Mouse (Mus musculus) midbrain, embryonic 11.5 days (tissue): ENCODE data around the gene Pnn. TPM values are rescaled to one million over a fixed set of nuclear protein-coding genes. Genes with fewer than 3 reads are reported as not detected.

Experiments used
- ATAC-seq: fragments of 200-750 bp; cut with Nextera tagmentation; 2 replicates; pipeline ENCODE4 v1.8.0; 2017; ENCODE audit warnings: moderate TSS enrichment, moderate library complexity; ENCODE audit not compliant: low FRiP score
- DNase-seq: peaks from one replicate; pipeline ENCODE4 v3.0.0; 2015; ENCODE audit warnings: low spot score; ENCODE audit errors: missing footprints
- H3K27ac ChIP-seq: fragments of 300-500 bp; sonication (generic); 2 replicates; pipeline ENCODE4 v1.5.1; 2014; ENCODE audit warnings: low read depth, low read length
- H3K27me3 ChIP-seq: fragments of 300-500 bp; sonication (generic); 2 replicates; pipeline ENCODE4 v1.6.1; 2014; ENCODE audit warnings: mild to moderate bottlenecking, low read length, moderate library complexity, mixed read lengths; ENCODE audit not compliant: control insufficient read depth, insufficient read depth
- H3K36me3 ChIP-seq: fragments of 300-500 bp; sonication (generic); 2 replicates; pipeline ENCODE4 v1.6.1; 2014; ENCODE audit warnings: mild to moderate bottlenecking, low read length, moderate library complexity, mixed read lengths; ENCODE audit not compliant: control insufficient read depth, insufficient read depth
- H3K4me1 ChIP-seq: fragments of 300-500 bp; sonication (generic); 2 replicates; pipeline ENCODE4 v1.6.1; 2014; ENCODE audit warnings: low read length; ENCODE audit not compliant: control insufficient read depth, insufficient read depth
- H3K4me2 ChIP-seq: fragments of 300-500 bp; sonication (generic); 2 replicates; pipeline ENCODE4 v1.6.1; 2014; ENCODE audit warnings: mild to moderate bottlenecking, moderate library complexity
- H3K4me3 ChIP-seq: fragments of 300-500 bp; sonication (generic); 2 replicates; pipeline ENCODE4 v1.5.1; 2014; ENCODE audit warnings: low read depth, low read length
- H3K9ac ChIP-seq: fragments of 300-500 bp; sonication (generic); 2 replicates; pipeline ENCODE4 v1.6.1; 2014; ENCODE audit warnings: low read length
- H3K9me3 ChIP-seq: fragments of 300-500 bp; sonication (generic); 2 replicates; pipeline ENCODE4 v1.6.1; 2016; ENCODE audit warnings: low read length; ENCODE audit not compliant: control insufficient read depth
- WGBS: fragments of 180-500 bp; shearing (Covaris S2); extraction: QIAGEN DNeasy Blood & Tissue Kit; methylation state at CpG from one replicate; pipeline ENCODE4 v1.1.7; 2014; 5-methylcytosine and 5-hydroxymethylcytosine counted together
- polyA plus RNA-seq: library from polyadenylated mRNA; unstranded; fragments of >200 nt; fragmentation: Nextera tagmentation; extraction: Ambion mirVana; gene quantifications from 2 replicates; pipeline ENCODE4 v1.2.1, GENCODE M21; 2014

Pnn gene
- polyA plus RNA-seq, 1 experiment from 2014 or later = 97.3 TPM

GRCm38 (mm10) chr12:59086171-59086570 lies 19.5 kb downstream of the Pnn start:
- DNase-seq (no peak), ATAC-seq (no peak)
- no peak overlapping the region for H3K4me2 ChIP-seq
- no peak overlapping the region for H3K27ac ChIP-seq
- H3K36me3 ChIP-seq = no peaks in the 10 kb centered on the region
- WGBS = 88% methylated on average over 5 of the region's 5 CpGs
- no peaks in the 10 kb centered on the region for H3K4me1 ChIP-seq
- H3K9ac ChIP-seq = no peak overlapping the region
- no peaks in the 10 kb centered on the region for H3K27me3 ChIP-seq
- H3K9me3 ChIP-seq = no peaks in the 10 kb centered on the region
- no peak overlapping the region for H3K4me3 ChIP-seq

GRCm38 (mm10) chr12:59093543-59093942 lies 26.9 kb downstream of the Pnn start:
- Histone ChIP-seq H3K4me1 (no peaks in the 10 kb centered on the region), H3K4me2 (no peak overlapping the region), H3K27ac (no peak overlapping the region), H3K4me3 (no peak overlapping the region), H3K9me3 (no peaks in the 10 kb centered on the region), H3K9ac (no peak overlapping the region), H3K27me3 (no peaks in the 10 kb centered on the region), H3K36me3 (no peaks in the 10 kb centered on the region)
- DNase-seq (no peak), ATAC-seq (no peak)
- WGBS = 64% methylated on average over 2 of the region's 2 CpGs

GRCm38 (mm10) chr12:59095104-59096025 lies 28.7 kb downstream of the Pnn start, which contains the start of gene Mia2:
Gene Mia2, plus strand, starts transcription at chr12:59095799.
- H3K4me2 ChIP-seq = no peak within 1 kb of the TSS

GRCm38 (mm10) chr12:59104771-59105170 lies 38.1 kb downstream of the Pnn start:
- no peak for DNase-seq
- 86% methylated on average over 5 of the region's 5 CpGs for WGBS
- Histone ChIP-seq H3K27ac (no peak overlapping the region), H3K4me2 (no peak overlapping the region), H3K36me3 (no peaks in the 10 kb centered on the region), H3K9ac (no peak overlapping the region), H3K4me1 (no peaks in the 10 kb centered on the region), H3K4me3 (no peak overlapping the region), H3K9me3 (no peaks in the 10 kb centered on the region), H3K27me3 (no peaks in the 10 kb centered on the region)
- no peak for ATAC-seq

More at GRCm38 (mm10) chr12:59095104-59096025, 28.7 kb downstream of the Pnn start, which contains the start of gene Mia2:
- H3K27me3 ChIP-seq = no peaks in the 10 kb centered on the region
- no peaks in the 10 kb centered on the region for H3K9me3 ChIP-seq
- no peak for ATAC-seq
- no peak for DNase-seq
- WGBS = 85% methylated on average over 19 of the region's 19 CpGs
- no peaks in the 10 kb centered on the region for H3K4me1 ChIP-seq
- no peak within 1 kb of the TSS for H3K4me3 ChIP-seq
- no peaks in the 10 kb centered on the region for H3K36me3 ChIP-seq
- H3K27ac ChIP-seq = no peak within 1 kb of the TSS
- H3K9ac ChIP-seq = no peak within 1 kb of the TSS

- Histone ChIP-seq H3K36me3 (no peaks in the 10 kb centered on the region), H3K4me2 (no peak overlapping the region), H3K27ac (no peak overlapping the region), H3K9ac (no peak overlapping the region), H3K27me3 (no peaks in the 10 kb centered on the region), H3K9me3 (no peaks in the 10 kb centered on the region), H3K4me3 (no peak overlapping the region), H3K4me1 (no peaks in the 10 kb centered on the region)
- ATAC-seq = no peak
- WGBS = 91% methylated on average over 6 of the region's 6 CpGs
- no peak for DNase-seq
Measured at GRCm38 (mm10) chr12:59105914-59106313, 39.2 kb downstream of the Pnn start.

- H3K4me2 ChIP-seq = no peak overlapping the region
- WGBS = 90% methylated on average over 5 of the region's 5 CpGs
- no peak overlapping the region for H3K9ac ChIP-seq
- no peak overlapping the region for H3K27ac ChIP-seq
- H3K9me3 ChIP-seq = no peaks in the 10 kb centered on the region
- no peaks in the 10 kb centered on the region for H3K36me3 ChIP-seq
- H3K27me3 ChIP-seq = no peaks in the 10 kb centered on the region
- ATAC-seq = no peak
- no peaks in the 10 kb centered on the region for H3K4me1 ChIP-seq
- H3K4me3 ChIP-seq = no peak overlapping the region
- DNase-seq = no peak
Measured at GRCm38 (mm10) chr12:59106491-59106890, 39.8 kb downstream of the Pnn start.

GRCm38 (mm10) chr12:59107926-59108325 lies 41.2 kb downstream of the Pnn start:
- Histone ChIP-seq H3K27ac (no peak overlapping the region), H3K27me3 (no peaks in the 10 kb centered on the region), H3K9me3 (no peaks in the 10 kb centered on the region), H3K4me1 (no peaks in the 10 kb centered on the region), H3K36me3 (no peaks in the 10 kb centered on the region), H3K9ac (no peak overlapping the region), H3K4me3 (no peak overlapping the region), H3K4me2 (no peak overlapping the region)
- WGBS = 85% methylated on average over 4 of the region's 4 CpGs
- no peak for DNase-seq
- no peak for ATAC-seq

- WGBS = 84% methylated on average over 3 of the region's 3 CpGs
- no peak overlapping the region for H3K4me2 ChIP-seq
- H3K27me3 ChIP-seq = no peaks in the 10 kb centered on the region
- no peak overlapping the region for H3K4me3 ChIP-seq
- H3K36me3 ChIP-seq = no peaks in the 10 kb centered on the region
- DNase-seq = no peak
- H3K9me3 ChIP-seq = no peaks in the 10 kb centered on the region
- no peak for ATAC-seq
- no peaks in the 10 kb centered on the region for H3K4me1 ChIP-seq
- H3K9ac ChIP-seq = no peak overlapping the region
- no peak overlapping the region for H3K27ac ChIP-seq
Measured at GRCm38 (mm10) chr12:59117184-59117583, 50.5 kb downstream of the Pnn start.
